Mouse (Mus musculus) adipocyte (in vitro differentiated cells): ENCODE results near the gene Gm30083.

Experiments
- DNase-seq: peaks from one replicate; pipeline ENCODE4 v3.0.0-alpha.2; 2016; ENCODE audit warnings: low spot score

Gene Gm30083

DNA sequence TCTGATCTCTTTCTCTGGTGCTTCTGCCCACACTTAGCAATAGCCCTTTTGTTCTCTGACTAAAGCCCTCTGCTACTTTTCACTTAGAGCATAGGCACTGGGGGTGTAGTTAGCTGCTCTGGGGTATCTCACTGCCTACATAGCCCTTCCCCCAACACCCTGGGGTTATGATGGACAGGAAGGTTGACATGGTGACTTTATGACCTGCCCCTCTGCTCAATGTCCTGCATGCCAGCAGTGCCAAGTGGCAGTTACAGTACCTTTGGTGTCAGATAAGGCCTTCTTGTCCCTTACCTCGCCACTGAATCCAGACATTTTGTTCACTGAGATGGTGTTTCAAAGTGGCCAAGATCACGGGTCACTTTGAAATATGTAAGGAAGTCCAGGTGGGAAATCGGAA is at the start of gene Gm30083:
Gene Gm30083, minus strand, starts transcription at position 120 of the 400 bp plus-strand sequence.
- DNase-seq: no peak

DNA sequence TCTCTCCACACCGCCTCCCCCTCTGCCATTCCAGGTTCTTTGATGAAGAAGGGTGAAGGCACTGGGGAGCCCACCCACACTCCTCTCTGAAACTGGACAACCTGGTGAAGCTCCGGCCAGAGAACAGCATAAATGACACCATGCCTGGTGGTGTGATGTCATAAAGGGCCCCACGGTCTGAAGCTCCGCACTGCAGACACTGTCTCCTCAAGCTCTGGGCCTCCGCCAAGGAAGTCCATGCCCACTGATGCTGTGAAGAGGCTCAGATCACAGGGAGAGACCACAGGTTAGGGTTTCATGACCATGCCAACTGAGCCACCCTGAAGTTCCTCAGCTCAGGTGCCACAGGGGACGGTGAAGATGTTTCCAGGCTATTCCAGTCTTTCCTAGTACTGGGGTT is 37.5 kb upstream of the Gm30083 start, which contains the start of gene Antxrl:
Gene Antxrl, plus strand, starts transcription at position 192 of the 400 bp plus-strand sequence.
- no peak for DNase-seq

GRCm38 (mm10) chr14:34050101-34050779 is 35.3 kb upstream of the Gm30083 start:
- DNase-seq: peak; percentile 12

- DNase-seq: no peak
These were observed 28.4 kb upstream of the Gm30083 start for GRCm38 (mm10) chr14:34043341-34043740.

GRCm38 (mm10) chr14:34041241-34041640 is 26.3 kb upstream of the Gm30083 start:
- no peak for DNase-seq

DNA sequence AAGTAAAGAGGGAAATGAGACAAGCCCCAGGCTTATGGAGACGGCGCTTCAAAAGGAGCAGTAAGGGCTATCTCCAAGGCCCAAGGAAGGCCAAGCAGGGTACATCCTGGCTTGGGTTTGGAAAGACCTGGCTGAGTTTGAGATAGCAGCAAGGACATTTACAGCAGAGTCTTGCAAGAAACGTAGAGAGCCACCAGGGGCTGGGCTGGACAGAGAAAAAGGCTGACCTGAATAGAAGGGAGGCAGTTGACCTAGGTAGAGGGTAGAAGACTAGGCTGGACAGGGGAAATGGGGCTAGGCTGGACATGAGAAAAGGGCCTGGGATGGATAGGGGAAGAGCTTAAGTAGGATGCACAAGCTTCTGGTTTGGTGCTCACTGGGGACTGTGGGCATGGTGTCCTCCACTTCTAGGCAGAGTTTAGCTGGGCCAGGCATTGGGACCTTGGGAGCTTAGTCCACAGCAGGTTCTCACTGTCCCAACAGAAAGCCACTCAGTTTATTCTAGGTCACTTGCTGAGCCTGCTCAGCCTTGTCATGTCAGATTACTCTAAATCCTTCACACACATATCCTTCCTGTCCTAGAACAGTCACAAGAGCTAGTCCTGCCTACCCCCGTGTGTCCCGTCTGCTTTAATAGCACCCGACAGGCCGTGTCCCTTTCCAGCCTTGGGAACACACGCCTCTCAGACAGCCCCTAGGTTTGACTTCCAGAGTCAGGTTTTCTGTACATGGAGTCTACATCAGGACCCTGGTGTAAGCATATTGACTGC is 19.0 kb upstream of the Gm30083 start:
- DNase-seq: no peak

GRCm38 (mm10) chr14:34026710-34027109 is 11.7 kb upstream of the Gm30083 start:
- no peak for DNase-seq

GRCm38 (mm10) chr14:34016938-34017337 is 2.0 kb upstream of the Gm30083 start:
- DNase-seq: no peak

DNA sequence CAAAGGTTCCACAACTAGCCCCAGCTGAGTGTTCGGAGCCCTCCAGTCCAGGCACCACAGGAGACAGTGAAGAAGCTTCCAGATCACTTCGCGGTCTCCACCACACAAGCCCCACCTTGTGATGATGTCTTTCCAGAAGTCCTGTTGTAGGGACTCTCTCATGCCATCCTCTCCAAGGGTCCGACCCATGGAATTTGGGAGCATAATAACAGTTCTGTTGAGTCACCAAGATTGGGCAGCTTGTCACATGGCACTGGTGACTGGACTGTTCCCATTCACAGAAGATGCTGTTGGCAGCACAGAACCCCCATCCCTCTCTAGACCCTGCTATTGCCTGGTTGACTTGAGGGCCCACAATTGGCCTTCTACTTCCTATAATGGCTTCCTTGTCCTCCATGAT is 1.4 kb upstream of the Gm30083 start, which contains the start of gene Gm5460:
Gene Gm5460, plus strand, starts transcription at position 378 of the 400 bp plus-strand sequence.
- DNase-seq: no peak

- DNase-seq: no peak
These were observed 12.6 kb downstream of the Gm30083 start for GRCm38 (mm10) chr14:34002358-34002757.

DNA sequence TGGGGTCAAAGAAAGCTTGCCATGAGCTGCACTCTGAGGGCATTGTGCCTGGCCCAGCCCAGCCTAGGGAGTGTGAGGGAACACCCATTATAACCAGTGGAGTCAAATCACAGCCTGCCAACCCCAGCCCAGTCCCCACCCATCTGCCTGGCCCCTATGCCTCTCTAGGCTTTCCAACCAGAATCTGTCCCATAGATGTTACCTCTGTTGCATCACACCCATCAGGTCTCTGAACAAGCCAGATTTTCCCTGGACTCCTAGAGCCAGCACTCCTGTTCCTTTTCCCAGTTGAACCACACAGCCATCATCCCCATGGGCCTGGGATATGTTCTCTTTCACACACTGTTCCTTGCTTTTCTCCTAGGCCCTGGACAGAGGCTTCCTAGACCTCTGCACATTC is 13.5 kb downstream of the Gm30083 start:
- DNase-seq: no peak

DNA sequence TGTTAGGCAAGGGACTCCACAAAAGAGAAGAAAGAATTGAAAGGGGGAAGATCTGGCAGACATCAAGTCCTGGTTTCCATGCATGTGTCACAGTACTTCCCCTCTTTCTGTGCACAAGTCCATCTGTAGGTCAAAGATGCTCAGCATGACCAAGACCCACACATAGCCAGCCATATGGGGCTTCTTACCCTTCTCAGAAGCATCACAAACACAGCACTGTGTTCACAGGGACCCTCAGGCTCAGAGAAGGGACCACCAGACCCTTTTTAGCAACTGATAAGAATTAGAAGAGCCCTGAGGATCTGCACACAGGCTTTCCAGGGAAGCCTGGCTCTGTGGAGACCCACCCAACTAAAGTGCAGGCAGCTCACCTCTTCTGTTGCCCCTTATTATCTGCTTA is 14.9 kb downstream of the Gm30083 start:
- DNase-seq: no peak

- no peak for DNase-seq
These were observed 17.6 kb downstream of the Gm30083 start for GRCm38 (mm10) chr14:33997427-33997826.

GRCm38 (mm10) chr14:33993521-33994289 is 21.3 kb downstream of the Gm30083 start:
- DNase-seq: no peak

DNA sequence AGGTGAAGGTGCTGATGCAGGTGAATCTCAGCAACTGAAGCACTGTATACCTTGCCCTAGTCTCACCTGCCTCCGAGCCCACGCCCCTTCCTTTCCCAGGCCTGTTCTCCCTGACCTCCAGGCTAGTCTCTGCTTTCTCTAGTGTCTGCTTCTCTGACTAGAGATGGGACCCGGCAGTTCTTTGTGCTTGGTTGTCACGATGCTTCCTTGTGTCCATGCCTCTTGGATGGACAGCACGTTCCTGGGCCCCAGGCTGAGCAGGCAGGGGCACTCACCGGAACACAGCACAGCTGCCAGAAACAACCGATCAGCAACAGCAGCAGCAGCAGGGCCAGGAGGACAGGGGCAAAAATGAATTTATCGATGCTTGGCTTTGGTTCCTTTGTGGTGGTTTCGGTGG is 21.9 kb downstream of the Gm30083 start:
- DNase-seq: no peak

DNA sequence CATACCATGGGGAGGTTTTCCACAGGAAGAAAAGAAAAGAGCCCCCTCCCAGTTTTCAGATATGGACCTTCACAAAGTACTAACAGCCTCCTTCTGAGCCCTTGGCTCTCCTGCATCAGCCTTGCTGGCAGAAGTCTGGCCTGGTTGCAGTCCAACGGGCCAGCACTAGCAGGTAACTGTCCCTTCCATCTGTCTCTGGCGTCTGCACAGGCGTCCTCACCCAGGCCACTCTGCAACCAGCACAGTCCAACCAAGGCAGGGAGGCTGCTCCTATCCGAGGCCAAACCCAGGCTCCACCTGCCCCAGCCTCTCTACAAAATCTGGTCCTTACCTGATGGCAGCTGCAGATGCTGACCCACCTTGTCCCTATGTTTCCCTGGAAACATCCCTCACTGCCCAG is 23.0 kb downstream of the Gm30083 start:
- DNase-seq: no peak

DNA sequence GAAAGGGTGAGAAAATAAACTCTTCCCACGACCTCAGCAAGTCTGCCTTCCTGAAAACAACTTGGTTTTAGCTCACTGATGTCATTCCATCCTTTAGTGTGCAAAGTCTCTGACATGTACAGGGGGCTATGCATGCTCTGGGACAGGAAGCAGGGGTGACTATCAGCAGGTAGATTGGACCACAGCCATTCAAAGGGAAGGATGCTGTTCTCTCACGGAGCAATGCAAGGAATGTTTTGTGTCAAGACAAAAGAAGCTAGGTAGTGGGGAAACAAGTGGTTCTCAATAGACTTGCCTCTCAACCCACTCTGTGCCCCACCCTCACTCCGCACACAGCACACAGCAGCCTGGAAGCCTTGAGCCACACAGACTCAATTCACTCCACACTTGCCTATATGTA is 25.8 kb downstream of the Gm30083 start:
- DNase-seq: no peak

- no peak for DNase-seq
These were observed 36.4 kb downstream of the Gm30083 start, which contains the start of gene Zfp488 for GRCm38 (mm10) chr14:33978604-33979059. Gene Zfp488 (minus strand): TSS chr14:33978764.

DNA sequence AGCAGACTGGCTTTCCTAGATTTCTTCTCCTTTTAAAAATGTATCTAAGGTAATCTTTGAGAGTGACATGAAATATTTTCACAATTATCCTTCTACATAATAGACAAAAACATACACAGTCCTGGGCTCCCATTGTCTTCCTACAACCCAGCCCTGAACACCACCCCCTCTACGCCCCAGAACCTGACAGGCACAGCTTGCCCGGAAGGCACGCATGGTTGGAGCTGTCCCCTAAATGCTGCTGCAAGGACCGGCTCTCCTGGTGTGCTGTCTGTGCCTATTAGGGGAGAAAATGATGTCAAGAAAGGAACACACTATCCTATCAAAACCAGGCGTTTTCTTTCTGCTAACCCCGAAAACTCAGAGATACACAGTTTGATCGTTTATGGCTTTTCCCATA is 37.2 kb downstream of the Gm30083 start:
- no peak for DNase-seq

GRCm38 (mm10) chr14:33974752-33975151 is 40.2 kb downstream of the Gm30083 start:
- DNase-seq: no peak

DNA sequence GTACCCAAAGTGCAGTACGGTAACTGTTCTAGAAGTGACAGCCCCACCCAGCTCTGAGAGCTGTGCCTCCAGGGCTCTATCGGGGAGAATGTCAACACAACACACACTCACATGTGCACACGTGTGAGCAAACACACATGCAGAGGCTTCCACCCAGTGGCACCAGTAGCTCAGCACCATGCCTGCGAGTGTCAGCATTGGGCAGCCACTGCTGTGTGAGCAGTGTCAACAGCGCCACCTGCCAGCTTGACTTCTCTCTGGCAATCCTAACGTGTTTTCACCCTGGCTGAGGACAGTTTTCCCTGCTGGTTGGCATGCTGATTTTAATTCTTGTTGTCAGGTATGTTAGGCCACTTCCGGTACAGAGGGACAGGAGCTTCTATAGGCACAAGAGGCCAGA is 42.3 kb downstream of the Gm30083 start:
- peak; percentile 5 for DNase-seq

- no peak for DNase-seq
These were observed 49.3 kb downstream of the Gm30083 start for GRCm38 (mm10) chr14:33965675-33966074.
